Mouse (Mus musculus) CH12.LX (cell line): ENCODE data around the gene Stk31. TPM values are rescaled to one million over a fixed set of nuclear protein-coding genes. Genes with fewer than 3 reads are reported as not detected.

Source experiments
- DNase-seq: peaks from one replicate; pipeline ENCODE4 v3.0.0-alpha.2; 2013; ENCODE audit errors: extremely low read depth
- H3K27ac ChIP-seq: 2 replicates; pipeline ENCODE4 v1.5.1; 2012; ENCODE audit warnings: low read depth, mild to moderate bottlenecking, control low read depth, moderate library complexity; ENCODE audit not compliant: insufficient read depth
- H3K27me3 ChIP-seq: replicated peaks from 2 replicates; pipeline ENCODE3; 2012; ENCODE audit warnings: inconsistent platforms
- H3K36me3 ChIP-seq, 2 experiments: replicated peaks in 1 of 2; 2 replicates each; pipeline versions ENCODE3 to v1.6.1; 2012; ENCODE audit warnings: inconsistent platforms in 1 of 2, low read length in 1 of 2, mild to moderate bottlenecking in 1 of 2, mixed read lengths in 1 of 2, moderate library complexity in 1 of 2; ENCODE audit not compliant: control insufficient read depth in 1 of 2, insufficient read depth in 1 of 2
- H3K4me1 ChIP-seq, 2 experiments: 2 replicates each; pipeline ENCODE4 v1.6.1; 2012; ENCODE audit warnings: inconsistent platforms in 1 of 2, moderate library complexity in 1 of 2; ENCODE audit not compliant: insufficient read depth in 2 of 2, control insufficient read depth in 1 of 2
- H3K4me2 ChIP-seq: 2 replicates; pipeline ENCODE4 v1.6.1; 2012; ENCODE audit warnings: low read depth, mild to moderate bottlenecking, control low read depth; ENCODE audit not compliant: poor library complexity, insufficient read depth, severe bottlenecking
- H3K4me3 ChIP-seq, 3 experiments: fragments of 150-350 bp in 1 of 3; sonication (generic) in 1 of 3; replicated peaks in 1 of 3; 2 replicates each; pipeline versions ENCODE3 to v1.5.1; 2011 to 2012; ENCODE audit warnings: low read depth in 2 of 3, low read length in 2 of 3, mild to moderate bottlenecking in 2 of 3, moderate library complexity in 2 of 3, control low read depth in 1 of 3, improper control_type of control experiment in 1 of 3, inconsistent platforms in 1 of 3, mixed read lengths in 1 of 3; ENCODE audit not compliant: poor library complexity in 1 of 3
- H3K79me2 ChIP-seq: replicated peaks from 2 replicates; pipeline ENCODE4 v1.6.1; 2012; ENCODE audit warnings: mild to moderate bottlenecking, moderate library complexity; ENCODE audit not compliant: control insufficient read depth, poor library complexity, insufficient read depth, severe bottlenecking; ENCODE audit errors: extremely low read depth
- H3K9ac ChIP-seq: 2 replicates; pipeline ENCODE4 v1.6.1; 2012; ENCODE audit warnings: low read depth, mild to moderate bottlenecking, control low read depth, moderate library complexity; ENCODE audit not compliant: insufficient read depth
- H3K9me3 ChIP-seq: replicated peaks from 2 replicates; pipeline ENCODE3; 2012; ENCODE audit warnings: low read length, inconsistent platforms, mixed read lengths
- BHLHE40 ChIP-seq: IDR thresholded peaks from 2 replicates; pipeline ENCODE4 v1.6.1; 2011; ENCODE audit warnings: mild to moderate bottlenecking, low read depth, low read length, improper control_type of control experiment
- CHD1 ChIP-seq: IDR thresholded peaks from 2 replicates; pipeline ENCODE4 v1.6.1; 2012; ENCODE audit warnings: low read depth, low read length, improper control_type of control experiment, inconsistent platforms
- CTCF ChIP-seq, 2 experiments: IDR thresholded peaks in 1 of 2; conservative IDR thresholded peaks in 1 of 2; 2 replicates each; pipeline ENCODE4 v1.5.1; 2011 to 2012; ENCODE audit warnings: low read depth in 2 of 2, low read length in 2 of 2, improper control_type of control experiment in 1 of 2, inconsistent platforms in 1 of 2, mild to moderate bottlenecking in 1 of 2, moderate library complexity in 1 of 2
- E2F4 ChIP-seq: IDR thresholded peaks from 2 replicates; pipeline ENCODE4 v1.6.1; 2011; ENCODE audit warnings: low read depth, low read length, improper control_type of control experiment; ENCODE audit not compliant: insufficient replicate concordance
- IRF4 ChIP-seq: IDR thresholded peaks from 2 replicates; pipeline ENCODE4 v1.6.1; 2014; ENCODE audit warnings: low read depth, mild to moderate bottlenecking, inconsistent platforms, low read length, improper control_type of control experiment
- JUN ChIP-seq: IDR thresholded peaks from 2 replicates; pipeline ENCODE4 v1.6.1; 2011; ENCODE audit warnings: low read depth, mild to moderate bottlenecking, low read length, improper control_type of control experiment, moderate library complexity; ENCODE audit not compliant: insufficient read depth
- MAFK ChIP-seq: IDR thresholded peaks from 2 replicates; pipeline ENCODE4 v1.6.1; 2011; ENCODE audit warnings: low read length, improper control_type of control experiment; ENCODE audit not compliant: insufficient replicate concordance
- MAX ChIP-seq: IDR thresholded peaks from 2 replicates; pipeline ENCODE4 v1.6.1; 2011; ENCODE audit warnings: low read length, improper control_type of control experiment
- MEF2A ChIP-seq: IDR thresholded peaks from 2 replicates; pipeline ENCODE4 v1.6.1; 2014; ENCODE audit warnings: low read depth, mild to moderate bottlenecking, inconsistent platforms, low read length, improper control_type of control experiment, borderline replicate concordance
- MXI1 ChIP-seq: IDR thresholded peaks from 2 replicates; pipeline ENCODE4 v1.6.1; 2011; ENCODE audit warnings: mild to moderate bottlenecking, low read depth, low read length, improper control_type of control experiment
- PAX5 ChIP-seq: IDR thresholded peaks from 2 replicates; pipeline ENCODE4 v1.6.1; 2012; ENCODE audit warnings: low read length, inconsistent platforms, mixed read lengths
- POLR2A ChIP-seq: IDR thresholded peaks from 2 replicates; pipeline ENCODE4 v1.6.1; 2011; ENCODE audit warnings: low read depth, mild to moderate bottlenecking, improper control_type of control experiment, low read length
- RAD21 ChIP-seq: IDR thresholded peaks from 2 replicates; pipeline ENCODE4 v1.6.1; 2011; ENCODE audit warnings: low read depth, mild to moderate bottlenecking, low read length, improper control_type of control experiment, moderate library complexity
- SIN3A ChIP-seq: IDR thresholded peaks from 2 replicates; pipeline ENCODE4 v1.6.1; 2012; ENCODE audit warnings: low read length, improper control_type of control experiment, inconsistent platforms
- SMC3 ChIP-seq: IDR thresholded peaks from 2 replicates; pipeline ENCODE4 v1.6.1; 2011; ENCODE audit warnings: low read depth, low read length, improper control_type of control experiment
- TCF12 ChIP-seq: IDR thresholded peaks from 2 replicates; pipeline ENCODE4 v1.6.1; 2014; ENCODE audit warnings: low read depth, mild to moderate bottlenecking, inconsistent platforms, low read length, improper control_type of control experiment
- USF1 ChIP-seq: IDR thresholded peaks from 2 replicates; pipeline ENCODE4 v1.6.1; 2014; ENCODE audit warnings: low read depth, mild to moderate bottlenecking, inconsistent platforms, low read length, improper control_type of control experiment
- USF2 ChIP-seq: conservative IDR thresholded peaks from 2 replicates; pipeline ENCODE4 v1.6.1; 2011; ENCODE audit warnings: low read depth, low read length, improper control_type of control experiment
- ZMIZ1 ChIP-seq: IDR thresholded peaks from 2 replicates; pipeline ENCODE4 v1.6.1; 2012; ENCODE audit warnings: low read depth, mild to moderate bottlenecking, inconsistent platforms, low read length, improper control_type of control experiment
- dilution Hi-C: fragments of 300-500 bp; cut with MboI; formaldehyde crosslinking; loops from 2 replicates; pipeline ENCODE4 v1.14.3; 2020; ENCODE audit warnings: low sequenced_read_pairs; ENCODE audit not compliant: extremely low pct_unique_long_range_greater_than_20kb, extremely low pct_ligation_motif_present
- in situ Hi-C: fragments of 300-500 bp; cut with MboI; formaldehyde crosslinking; loops from 3 replicates; pipeline ENCODE4 v1.14.3; 2019; ENCODE audit warnings: low sequenced_read_pairs, low pct_ligation_motif_present, low pct_unique_long_range_greater_than_20kb, mixed read lengths
- polyA plus RNA-seq: library from polyadenylated mRNA; unstranded; fragments of >175 nt; gene quantifications from 2 replicates; pipeline ENCODE4 v1.2.1, GENCODE M21; 2012; ENCODE audit warnings: low read depth; ENCODE audit not compliant: insufficient read length
- total RNA-seq, 2 experiments: library from RNA; depleted of rRNA; stranded (reverse); fragments of 300-350 nt in 1 of 2; fragments of >200 nt in 1 of 2; gene quantifications; 2 replicates each; pipeline ENCODE4 v1.2.3; 2012 to 2014

Gene Stk31
- total and polyA plus RNA-seq, 3 experiments = not detected

- in situ Hi-C loops (no loop called here), dilution Hi-C loops (no loop called here)
- Histone ChIP-seq H3K9ac (no peak overlapping the region), H3K27ac (no peak overlapping the region), H3K36me3 (no peaks in the 10 kb centered on the region), H3K4me1 (no peaks in the 10 kb centered on the region), H3K4me3 (no peak overlapping the region), H3K79me2 (no peaks in the 10 kb centered on the region), H3K4me2 (no peak overlapping the region), H3K27me3 (no peaks in the 10 kb centered on the region), H3K9me3 (no peaks in the 10 kb centered on the region)
- TF ChIP-seq RAD21 (no peak), BHLHE40 (no peak), MAX (no peak), POLR2A (no peak), MXI1 (no peak), CHD1 (no peak), SIN3A (no peak), USF2 (no peak), USF1 (no peak)
- no peak for DNase-seq
Observed at GRCm38 (mm10) chr6:49378328-49378727, 17.1 kb upstream of the Stk31 start.

GRCm38 (mm10) chr6:49394276-49394675, 1.1 kb upstream of the Stk31 start:
- in situ Hi-C loops (loop anchor here (10.0 kb wide), 2 partner anchors 139 to 389 kb away; no protein-coding TSS in a partner anchor), dilution Hi-C loops (no loop called here)
- no peak overlapping the region for H3K4me3 ChIP-seq
- peaks cover 0 to 4% of the 10 kb centered on the region in 2 experiments; a peak in 1 of 4 replicates for H3K4me1 ChIP-seq
- H3K27me3 ChIP-seq = no peaks in the 10 kb centered on the region
- DNase-seq = no peak
- TF ChIP-seq MAFK (no peak), PAX5 (no peak), JUN (no peak), IRF4 (no peak)
- peaks cover 2% of the 10 kb centered on the region for H3K9me3 ChIP-seq
- H3K4me2 ChIP-seq = no peak overlapping the region
- H3K36me3 ChIP-seq = no peaks in the 10 kb centered on the region
- no peaks in the 10 kb centered on the region for H3K79me2 ChIP-seq
- no peak overlapping the region for H3K27ac ChIP-seq
- H3K9ac ChIP-seq = no peak overlapping the region

GRCm38 (mm10) chr6:49397466-49397865, 2.1 kb downstream of the Stk31 start:
- TF ChIP-seq CTCF (conservative IDR thresholded peaks at IDR 0.05 in 1 of 2, IDR thresholded peaks at IDR 0.05 in 1 of 2; ENCODE audit: low read depth in 2 of 2, low read length in 2 of 2) (peak in 1 of 2 experiments; percentile 40; a peak in 2 of 4 replicates), BHLHE40 (no peak), JUN (no peak), SMC3 (peak; percentile 40; the same call in 1 of the 2 replicates), IRF4 (no peak), MXI1 (no peak), USF1 (no peak), E2F4 (no peak), MAFK (no peak), TCF12 (no peak), RAD21 (peak; percentile 2), ZMIZ1 (no peak), CHD1 (no peak), MEF2A (no peak)
- Histone ChIP-seq H3K9ac (no peak overlapping the region), H3K27me3 (no peaks in the 10 kb centered on the region), H3K9me3 (peaks cover 2% of the 10 kb centered on the region), H3K79me2 (no peaks in the 10 kb centered on the region), H3K4me3 (no peak overlapping the region), H3K36me3 (no peaks in the 10 kb centered on the region), H3K4me2 (no peak overlapping the region), H3K4me1 (no peaks in the 10 kb centered on the region), H3K27ac (no peak overlapping the region)
- in situ Hi-C loops (loop anchor here (10.0 kb wide), 2 partner anchors 143 to 393 kb away; no protein-coding TSS in a partner anchor), dilution Hi-C loops (no loop called here)
- DNase-seq = peak; percentile 48
